Mouse (Mus musculus): Measurements from ENCODE around the gene Fblim1. TPM values are rescaled to one million over a fixed set of nuclear protein-coding genes. Genes with fewer than 3 reads are reported as not detected.

The Fblim1 gene
- 8.4 and 10.1 TPM in 2 replicates for polyA plus RNA-seq (2012; rRNA removed)

DNA sequence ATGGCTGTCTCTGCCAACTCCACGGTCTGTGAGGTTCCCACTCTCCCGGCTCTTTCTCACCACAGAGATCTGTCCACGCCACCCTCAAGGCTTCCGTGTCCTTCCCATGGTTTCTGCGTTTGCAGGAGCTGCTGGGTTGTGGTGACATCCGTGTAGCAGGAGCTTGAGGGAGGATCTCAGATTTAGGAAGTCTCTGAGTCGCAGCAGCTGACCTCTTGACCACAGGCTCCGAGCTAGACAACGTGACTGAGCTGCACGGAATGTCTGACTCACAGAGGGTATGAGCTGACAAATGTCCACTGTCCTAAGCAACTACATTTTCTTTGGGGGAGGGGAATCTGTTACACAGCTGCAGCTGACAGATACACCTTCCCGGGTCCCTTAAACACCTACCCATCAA lies at the start of gene Fblim1:
TSS of gene Fblim1 (minus strand) at position 236 of the 400 bp plus-strand sequence.
- DNase-seq (ENCODE audit: low read depth in 1 of 2, low spot score in 2 of 2) = no peak
- Histone ChIP-seq H3K36me3 (ENCODE audit: control insufficient read depth, insufficient read depth, low read length) (no peaks in the 10 kb centered on the region), H3K4me1 (ENCODE audit: control insufficient read depth, insufficient read depth, insufficient read length) (no peaks in the 10 kb centered on the region), H3K27ac (ENCODE audit: insufficient read depth, low read length) (peak within 1 kb of the TSS; percentile 46), H3K4me3 (ENCODE audit: extremely low read depth, insufficient read depth, insufficient read length) (peak within 1 kb of the TSS; percentile 26), H3K27me3 (ENCODE audit: control insufficient read depth, insufficient read depth, low read length) (no peaks in the 10 kb centered on the region)
- 83% methylated on average over 11 of the region's 11 CpGs for WGBS
- TF ChIP-seq POLR2A (IDR thresholded peaks at IDR 0.05; ENCODE audit: low read depth, low read length) (no peak), CTCF (IDR thresholded peaks at IDR 0.05; ENCODE audit: extremely low read depth, insufficient read depth, insufficient read length, insufficient replicate concordance) (no peak)

DNA sequence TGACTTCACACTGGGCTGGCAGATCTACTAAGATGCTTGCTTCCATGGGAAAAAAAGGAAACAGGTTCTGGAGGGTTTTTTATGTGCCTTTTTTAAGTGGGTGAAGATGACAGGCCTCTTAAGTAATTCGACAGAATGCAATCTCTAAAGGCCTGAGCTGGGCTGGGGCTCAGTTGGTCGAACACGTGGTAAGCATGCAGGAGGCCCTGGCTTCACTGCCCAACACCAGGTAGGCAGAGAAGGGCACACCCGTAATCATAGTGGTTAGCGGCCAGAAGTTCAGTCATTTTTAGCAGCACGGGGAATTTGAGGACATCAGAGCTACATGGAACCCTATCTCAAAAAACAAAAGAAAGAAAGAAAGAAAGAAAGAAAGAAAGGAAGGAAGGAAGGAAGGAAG lies 48.6 kb upstream of the Fblim1 start:
- TF ChIP-seq POLR2A (IDR thresholded peaks at IDR 0.05; ENCODE audit: low read depth, low read length) = no peak
- no peak for TF ChIP-seq CTCF (IDR thresholded peaks at IDR 0.05; ENCODE audit: extremely low read depth, insufficient read depth, insufficient read length, insufficient replicate concordance)
- H3K4me3 ChIP-seq (ENCODE audit: extremely low read depth, insufficient read depth, insufficient read length) = no peak overlapping the region
- H3K27me3 ChIP-seq (ENCODE audit: control insufficient read depth, insufficient read depth, low read length) = no peaks in the 10 kb centered on the region
- H3K36me3 ChIP-seq (ENCODE audit: control insufficient read depth, insufficient read depth, low read length) = peaks cover 4% of the 10 kb centered on the region; the same call in 1 of the 2 replicates
- no peak for DNase-seq (ENCODE audit: low read depth in 1 of 2, low spot score in 2 of 2)
- WGBS = 87% methylated on average over 6 of the region's 6 CpGs
- no peaks in the 10 kb centered on the region; the same call in 1 of the 2 replicates for H3K4me1 ChIP-seq (ENCODE audit: control insufficient read depth, insufficient read depth, insufficient read length)
- H3K27ac ChIP-seq (ENCODE audit: insufficient read depth, low read length) = no peak overlapping the region

DNA sequence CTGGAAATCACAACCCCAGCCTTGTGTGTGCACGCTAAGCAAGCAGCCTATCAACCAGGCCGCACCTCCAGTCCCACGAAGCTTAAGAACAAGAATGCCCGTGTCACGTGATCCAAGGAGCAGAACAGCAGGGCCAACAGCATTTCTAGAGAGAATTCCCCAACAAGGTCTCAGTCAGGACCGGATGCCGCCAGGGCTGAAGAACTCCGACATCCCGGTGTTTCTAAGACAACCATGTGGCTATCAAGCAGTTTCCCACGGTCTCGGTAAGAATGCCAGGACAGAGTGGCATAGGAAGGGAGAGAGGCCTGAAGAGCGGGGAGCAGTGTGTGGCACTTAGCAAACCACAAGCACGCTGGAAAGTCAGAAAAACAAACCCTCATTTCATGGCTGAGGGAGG lies 47.9 kb upstream of the Fblim1 start:
- Histone ChIP-seq H3K36me3 (ENCODE audit: control insufficient read depth, insufficient read depth, low read length) (peaks cover 4% of the 10 kb centered on the region), H3K27me3 (ENCODE audit: control insufficient read depth, insufficient read depth, low read length) (no peaks in the 10 kb centered on the region), H3K4me1 (ENCODE audit: control insufficient read depth, insufficient read depth, insufficient read length) (no peaks in the 10 kb centered on the region; the same call in 1 of the 2 replicates), H3K27ac (ENCODE audit: insufficient read depth, low read length) (no peak overlapping the region), H3K4me3 (ENCODE audit: extremely low read depth, insufficient read depth, insufficient read length) (no peak overlapping the region)
- no peak for DNase-seq (ENCODE audit: low read depth in 1 of 2, low spot score in 2 of 2)
- WGBS = 84% methylated on average over 13 of the region's 13 CpGs
- no peak for TF ChIP-seq CTCF (IDR thresholded peaks at IDR 0.05; ENCODE audit: extremely low read depth, insufficient read depth, insufficient read length, insufficient replicate concordance)
- no peak for TF ChIP-seq POLR2A (IDR thresholded peaks at IDR 0.05; ENCODE audit: low read depth, low read length)

GRCm38 (mm10) chr4:141653044-141653443 lies 47.1 kb upstream of the Fblim1 start:
- H3K27me3 ChIP-seq (ENCODE audit: control insufficient read depth, insufficient read depth, low read length) = no peaks in the 10 kb centered on the region
- TF ChIP-seq POLR2A (IDR thresholded peaks at IDR 0.05; ENCODE audit: low read depth, low read length) (no peak), CTCF (IDR thresholded peaks at IDR 0.05; ENCODE audit: extremely low read depth, insufficient read depth, insufficient read length, insufficient replicate concordance) (no peak)
- no peak for DNase-seq (ENCODE audit: low read depth in 1 of 2, low spot score in 2 of 2)
- peaks cover 4% of the 10 kb centered on the region for H3K36me3 ChIP-seq (ENCODE audit: control insufficient read depth, insufficient read depth, low read length)
- no peak overlapping the region for H3K27ac ChIP-seq (ENCODE audit: insufficient read depth, low read length)
- H3K4me3 ChIP-seq (ENCODE audit: extremely low read depth, insufficient read depth, insufficient read length) = no peak overlapping the region
- no peaks in the 10 kb centered on the region; the same call in 1 of the 2 replicates for H3K4me1 ChIP-seq (ENCODE audit: control insufficient read depth, insufficient read depth, insufficient read length)
- WGBS = 43% methylated on average over 8 of the region's 8 CpGs

DNA sequence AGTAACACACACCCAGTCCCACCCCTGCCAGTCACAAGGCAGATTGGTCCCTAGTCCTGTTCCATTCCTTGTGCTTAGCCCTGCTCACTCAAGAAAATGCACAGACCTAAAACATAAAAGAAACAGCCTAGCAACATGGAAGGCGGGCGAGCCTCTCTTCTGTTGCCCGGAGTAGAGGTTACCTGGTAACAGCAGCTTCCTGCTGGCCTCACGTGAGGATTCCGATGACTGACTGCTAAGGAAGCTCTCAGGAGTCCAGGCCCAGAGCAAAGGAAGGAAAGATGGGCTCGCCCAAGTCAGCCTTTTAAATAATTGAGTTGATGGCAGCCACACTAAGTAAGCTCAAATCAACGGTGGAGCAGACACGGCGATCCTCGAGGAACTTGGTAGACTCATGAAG lies 46.0 kb upstream of the Fblim1 start:
- H3K27me3 ChIP-seq (ENCODE audit: control insufficient read depth, insufficient read depth, low read length) = no peaks in the 10 kb centered on the region
- H3K4me3 ChIP-seq (ENCODE audit: extremely low read depth, insufficient read depth, insufficient read length) = no peak overlapping the region
- H3K4me1 ChIP-seq (ENCODE audit: control insufficient read depth, insufficient read depth, insufficient read length) = peaks cover under 1% of the 10 kb centered on the region; the same call in 1 of the 2 replicates
- DNase-seq (ENCODE audit: low read depth in 1 of 2, low spot score in 2 of 2) = no peak
- H3K36me3 ChIP-seq (ENCODE audit: control insufficient read depth, insufficient read depth, low read length) = peaks cover 4% of the 10 kb centered on the region
- 90% methylated on average over 10 of the region's 10 CpGs for WGBS
- TF ChIP-seq CTCF (IDR thresholded peaks at IDR 0.05; ENCODE audit: extremely low read depth, insufficient read depth, insufficient read length, insufficient replicate concordance) = no peak
- no peak for TF ChIP-seq POLR2A (IDR thresholded peaks at IDR 0.05; ENCODE audit: low read depth, low read length)
- no peak overlapping the region for H3K27ac ChIP-seq (ENCODE audit: insufficient read depth, low read length)

DNA sequence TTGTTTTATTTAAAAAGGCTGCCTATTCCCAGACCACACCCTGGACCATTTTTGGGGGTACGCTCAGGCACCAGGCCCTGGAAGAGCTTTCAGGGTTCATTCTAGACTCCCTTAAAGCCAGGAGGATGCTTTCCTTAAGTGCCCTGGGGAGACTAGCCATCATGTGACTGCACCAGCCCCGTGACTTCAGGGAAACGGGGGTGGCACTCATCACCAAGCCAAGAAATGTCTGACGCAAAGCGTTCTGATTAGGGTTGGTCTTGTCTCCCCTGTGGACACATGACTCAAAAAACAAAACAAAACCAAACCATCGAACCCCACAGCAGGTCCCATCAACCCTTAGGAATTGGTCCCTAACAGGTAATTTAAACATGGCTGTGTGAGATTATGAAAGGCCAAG lies 45.4 kb upstream of the Fblim1 start:
- Histone ChIP-seq H3K4me3 (ENCODE audit: extremely low read depth, insufficient read depth, insufficient read length) (no peak overlapping the region), H3K4me1 (ENCODE audit: control insufficient read depth, insufficient read depth, insufficient read length) (peaks cover 3% of the 10 kb centered on the region), H3K27ac (ENCODE audit: insufficient read depth, low read length) (no peak overlapping the region), H3K36me3 (ENCODE audit: control insufficient read depth, insufficient read depth, low read length) (peaks cover 4% of the 10 kb centered on the region), H3K27me3 (ENCODE audit: control insufficient read depth, insufficient read depth, low read length) (no peaks in the 10 kb centered on the region)
- DNase-seq (ENCODE audit: low read depth in 1 of 2, low spot score in 2 of 2) = no peak
- TF ChIP-seq POLR2A (IDR thresholded peaks at IDR 0.05; ENCODE audit: low read depth, low read length) (no peak), CTCF (IDR thresholded peaks at IDR 0.05; ENCODE audit: extremely low read depth, insufficient read depth, insufficient read length, insufficient replicate concordance) (no peak)
- 88% methylated on average over 6 of the region's 6 CpGs for WGBS

DNA sequence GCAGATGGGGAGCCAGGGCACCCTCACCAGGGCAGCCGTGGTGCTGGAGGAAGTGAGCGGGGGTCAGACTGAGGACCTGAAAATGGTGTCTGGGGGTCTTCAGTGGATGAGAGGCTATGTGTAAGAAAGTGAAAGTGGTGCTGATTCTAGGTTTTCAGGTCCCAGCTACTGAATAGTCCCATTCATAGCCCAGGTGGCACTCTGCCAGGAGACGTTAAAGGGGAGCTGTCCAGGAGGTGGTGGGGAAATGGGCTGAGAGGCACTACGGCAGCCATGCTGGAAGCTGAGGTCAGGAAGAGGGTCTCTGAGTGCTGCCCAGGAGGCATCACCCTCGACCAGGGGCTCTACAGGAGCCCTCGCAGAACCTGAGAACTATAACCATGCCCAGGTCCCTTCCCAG lies 43.3 kb upstream of the Fblim1 start:
- no peak for DNase-seq (ENCODE audit: low read depth in 1 of 2, low spot score in 2 of 2)
- WGBS = 94% methylated on average over 6 of the region's 6 CpGs
- no peak for TF ChIP-seq POLR2A (IDR thresholded peaks at IDR 0.05; ENCODE audit: low read depth, low read length)
- TF ChIP-seq CTCF (IDR thresholded peaks at IDR 0.05; ENCODE audit: extremely low read depth, insufficient read depth, insufficient read length, insufficient replicate concordance) = no peak
- H3K4me1 ChIP-seq (ENCODE audit: control insufficient read depth, insufficient read depth, insufficient read length) = peaks cover 3% of the 10 kb centered on the region
- no peak overlapping the region for H3K4me3 ChIP-seq (ENCODE audit: extremely low read depth, insufficient read depth, insufficient read length)
- peaks cover 4% of the 10 kb centered on the region for H3K36me3 ChIP-seq (ENCODE audit: control insufficient read depth, insufficient read depth, low read length)
- H3K27ac ChIP-seq (ENCODE audit: insufficient read depth, low read length) = no peak overlapping the region
- H3K27me3 ChIP-seq (ENCODE audit: control insufficient read depth, insufficient read depth, low read length) = no peaks in the 10 kb centered on the region

Measured in spleen, adult 2 months (tissue).